Mouse (Mus musculus): ENCODE data around the gene Xirp2. TPM values are rescaled to one million over a fixed set of nuclear protein-coding genes. Genes with fewer than 3 reads are reported as not detected.
A peak's percentile ranks its signal among the peaks of the same experiment; 100 is the strongest.
"Not testable (repeated sequence)": the region's sequence is repeated elsewhere in the genome, so short reads cannot be mapped to it uniquely, and the experiment has no call there.

Xirp2 gene
- 0.01 TPM in 1 of 2 replicates, not detected in the other for polyA plus RNA-seq (2016; fragmentation: Nextera tagmentation; extraction: Ambion mirVana)

GRCm38 (mm10) chr2:67445780-67446179 is at the start of gene Xirp2:
Xirp2 (plus strand) TSS chr2:67446002.
- Histone ChIP-seq H3K27ac (no peak within 1 kb of the TSS), H3K36me3 (no peaks in the 10 kb centered on the region), H3K9ac (no peak within 1 kb of the TSS), H3K4me1 (no peaks in the 10 kb centered on the region), H3K4me2 (replicated peaks) (no peak within 1 kb of the TSS), H3K4me3 (no peak within 1 kb of the TSS), H3K27me3 (no peaks in the 10 kb centered on the region), H3K9me3 (no peaks in the 10 kb centered on the region)
- WGBS, result 81% methylated on average over 3 of the region's 3 CpGs
- no peak for ATAC-seq (ENCODE audit: insufficient number of reproducible peaks, insufficient read depth, low FRiP score, low TSS enrichment)

GRCm38 (mm10) chr2:67413425-67413824 is 32.4 kb upstream of the Xirp2 start, which contains the start of gene Gm21830:
Gm21830 (plus strand) TSS chr2:67413725.
- not testable (repeated sequence) for H3K9ac ChIP-seq; H3K4me2 ChIP-seq (replicated peaks); H3K9me3 ChIP-seq; H3K4me3 ChIP-seq; ATAC-seq (ENCODE audit: insufficient number of reproducible peaks, insufficient read depth, low FRiP score, low TSS enrichment); H3K27ac ChIP-seq; H3K36me3 ChIP-seq; H3K4me1 ChIP-seq; H3K27me3 ChIP-seq
- WGBS, result no CpG with 5 or more reads among the region's 1 CpGs

GRCm38 (mm10) chr2:67420853-67421252 is 24.9 kb upstream of the Xirp2 start:
- Histone ChIP-seq H3K27ac (no peak overlapping the region), H3K9me3 (no peaks in the 10 kb centered on the region), H3K4me1 (no peaks in the 10 kb centered on the region), H3K9ac (no peak overlapping the region), H3K4me2 (replicated peaks) (no peak overlapping the region), H3K36me3 (no peaks in the 10 kb centered on the region), H3K4me3 (no peak overlapping the region), H3K27me3 (no peaks in the 10 kb centered on the region)
- peak; percentile 28; the same call in 1 of the 2 replicates for ATAC-seq (ENCODE audit: insufficient number of reproducible peaks, insufficient read depth, low FRiP score, low TSS enrichment)

GRCm38 (mm10) chr2:67422799-67423198 is 23.0 kb upstream of the Xirp2 start:
- H3K27me3 ChIP-seq, result no peaks in the 10 kb centered on the region
- H3K4me3 ChIP-seq, result no peak overlapping the region
- H3K36me3 ChIP-seq, result no peaks in the 10 kb centered on the region
- WGBS, result 76% methylated on average over 1 of the region's 1 CpGs
- no peak overlapping the region for H3K9ac ChIP-seq
- no peaks in the 10 kb centered on the region for H3K9me3 ChIP-seq
- H3K4me1 ChIP-seq, result no peaks in the 10 kb centered on the region
- no peak overlapping the region for H3K4me2 ChIP-seq (replicated peaks)
- ATAC-seq (ENCODE audit: insufficient number of reproducible peaks, insufficient read depth, low FRiP score, low TSS enrichment), result no peak
- no peak overlapping the region for H3K27ac ChIP-seq

- Histone ChIP-seq H3K27ac (no peak within 1 kb of the TSS), H3K9me3 (no peaks in the 10 kb centered on the region), H3K4me3 (no peak within 1 kb of the TSS), H3K36me3 (no peaks in the 10 kb centered on the region), H3K4me2 (replicated peaks) (no peak within 1 kb of the TSS), H3K27me3 (no peaks in the 10 kb centered on the region), H3K9ac (no peak within 1 kb of the TSS), H3K4me1 (no peaks in the 10 kb centered on the region)
- 58% methylated on average over 2 of the region's 2 CpGs for WGBS
- no peak for ATAC-seq (ENCODE audit: insufficient number of reproducible peaks, insufficient read depth, low FRiP score, low TSS enrichment)
Observed at GRCm38 (mm10) chr2:67433081-67433480, 12.7 kb upstream of the Xirp2 start, which contains the start of gene Gm26727. Gm26727 (minus strand) TSS chr2:67433181.

- Histone ChIP-seq H3K4me1 (no peaks in the 10 kb centered on the region), H3K36me3 (no peaks in the 10 kb centered on the region), H3K4me3 (no peak overlapping the region), H3K9me3 (no peaks in the 10 kb centered on the region), H3K27me3 (no peaks in the 10 kb centered on the region), H3K4me2 (replicated peaks) (no peak overlapping the region), H3K27ac (no peak overlapping the region), H3K9ac (no peak overlapping the region)
- WGBS, result 83% methylated on average over 8 of the region's 8 CpGs
- no peak for ATAC-seq (ENCODE audit: insufficient number of reproducible peaks, insufficient read depth, low FRiP score, low TSS enrichment)
Observed at GRCm38 (mm10) chr2:67438309-67438708, 7.5 kb upstream of the Xirp2 start.

- 81% methylated on average over 1 of the region's 1 CpGs for WGBS
- no peak for ATAC-seq (ENCODE audit: insufficient number of reproducible peaks, insufficient read depth, low FRiP score, low TSS enrichment)
- no peak overlapping the region for H3K27ac ChIP-seq
Observed at GRCm38 (mm10) chr2:67446772-67447171, 970 bp downstream of the Xirp2 start.

GRCm38 (mm10) chr2:67447206-67447605 is 1.4 kb downstream of the Xirp2 start:
- ATAC-seq (ENCODE audit: insufficient number of reproducible peaks, insufficient read depth, low FRiP score, low TSS enrichment), result no peak
- 52% methylated on average over 12 of the region's 12 CpGs for WGBS
- Histone ChIP-seq H3K27ac (no peak overlapping the region), H3K36me3 (no peaks in the 10 kb centered on the region), H3K4me3 (no peak overlapping the region), H3K4me2 (replicated peaks) (no peak overlapping the region), H3K27me3 (no peaks in the 10 kb centered on the region), H3K9me3 (no peaks in the 10 kb centered on the region), H3K9ac (no peak overlapping the region), H3K4me1 (no peaks in the 10 kb centered on the region)

More at GRCm38 (mm10) chr2:67446772-67447171, 970 bp downstream of the Xirp2 start:
- Histone ChIP-seq H3K9ac (no peak overlapping the region), H3K4me1 (no peaks in the 10 kb centered on the region), H3K9me3 (no peaks in the 10 kb centered on the region), H3K27me3 (no peaks in the 10 kb centered on the region), H3K4me3 (no peak overlapping the region), H3K36me3 (no peaks in the 10 kb centered on the region), H3K4me2 (replicated peaks) (no peak overlapping the region)

GRCm38 (mm10) chr2:67460857-67461256 is 15.1 kb downstream of the Xirp2 start:
- no peaks in the 10 kb centered on the region for H3K9me3 ChIP-seq
- no peak overlapping the region for H3K4me2 ChIP-seq (replicated peaks)
- no peaks in the 10 kb centered on the region for H3K36me3 ChIP-seq
- ATAC-seq (ENCODE audit: insufficient number of reproducible peaks, insufficient read depth, low FRiP score, low TSS enrichment), result no peak
- H3K27ac ChIP-seq, result no peak overlapping the region
- H3K9ac ChIP-seq, result no peak overlapping the region
- no peaks in the 10 kb centered on the region for H3K4me1 ChIP-seq
- no peak overlapping the region for H3K4me3 ChIP-seq
- no peaks in the 10 kb centered on the region for H3K27me3 ChIP-seq
- WGBS, result 62% methylated on average over 3 of the region's 3 CpGs

- no peaks in the 10 kb centered on the region for H3K27me3 ChIP-seq
- H3K9me3 ChIP-seq, result no peaks in the 10 kb centered on the region
- ATAC-seq (ENCODE audit: insufficient number of reproducible peaks, insufficient read depth, low FRiP score, low TSS enrichment), result no peak
- no peak overlapping the region for H3K9ac ChIP-seq
- WGBS, result 86% methylated on average over 7 of the region's 7 CpGs
- H3K4me3 ChIP-seq, result no peak overlapping the region
- H3K4me2 ChIP-seq (replicated peaks), result no peak overlapping the region
- H3K4me1 ChIP-seq, result no peaks in the 10 kb centered on the region
- H3K27ac ChIP-seq, result no peak overlapping the region
- no peaks in the 10 kb centered on the region for H3K36me3 ChIP-seq
Observed at GRCm38 (mm10) chr2:67467036-67467435, 21.2 kb downstream of the Xirp2 start.

GRCm38 (mm10) chr2:67470030-67470429 is 24.2 kb downstream of the Xirp2 start:
- H3K4me2 ChIP-seq (replicated peaks); H3K9me3 ChIP-seq; H3K4me1 ChIP-seq; H3K27me3 ChIP-seq; ATAC-seq (ENCODE audit: insufficient number of reproducible peaks, insufficient read depth, low FRiP score, low TSS enrichment); H3K9ac ChIP-seq; H3K36me3 ChIP-seq; H3K27ac ChIP-seq; H3K4me3 ChIP-seq: not testable (repeated sequence)
- 88% methylated on average over 5 of the region's 5 CpGs for WGBS

- Histone ChIP-seq H3K4me1 (no peaks in the 10 kb centered on the region), H3K4me2 (replicated peaks) (no peak overlapping the region), H3K4me3 (no peak overlapping the region), H3K9ac (no peak overlapping the region), H3K9me3 (no peaks in the 10 kb centered on the region), H3K27ac (no peak overlapping the region), H3K27me3 (no peaks in the 10 kb centered on the region), H3K36me3 (no peaks in the 10 kb centered on the region)
- ATAC-seq (ENCODE audit: insufficient number of reproducible peaks, insufficient read depth, low FRiP score, low TSS enrichment), result no peak
- WGBS, result 16% methylated on average over 6 of the region's 6 CpGs
Observed at GRCm38 (mm10) chr2:67477753-67478152, 32.0 kb downstream of the Xirp2 start.

- Histone ChIP-seq H3K36me3 (no peaks in the 10 kb centered on the region), H3K27ac (no peak overlapping the region), H3K27me3 (no peaks in the 10 kb centered on the region), H3K4me2 (replicated peaks) (no peak overlapping the region), H3K4me3 (no peak overlapping the region), H3K4me1 (0 out of 2 replicates have a peak, but pooled peaks cover 2% of the 10 kb centered on the region), H3K9ac (no peak overlapping the region), H3K9me3 (no peaks in the 10 kb centered on the region)
- ATAC-seq (ENCODE audit: insufficient number of reproducible peaks, insufficient read depth, low FRiP score, low TSS enrichment), result no peak
- 68% methylated on average over 3 of the region's 3 CpGs for WGBS
Observed at GRCm38 (mm10) chr2:67481051-67481450, 35.2 kb downstream of the Xirp2 start.

Data from embryonic facial prominence, embryonic 12.5 days (tissue).